Mouse (Mus musculus): ENCODE measurements at regions not wholly inside any gene's neighbourhood (a gene's known extent, or its start where the extent isn't known, plus 50 kb on each side); places are given as distances from the start of the nearest gene placed in this dataset.

- H3K36me3 ChIP-seq (ENCODE audit: control insufficient read depth, insufficient read depth), result no peaks in the 10 kb centered on the region
- no peaks in the 10 kb centered on the region for H3K79me3 ChIP-seq (ENCODE audit: low read depth)
- no peak overlapping the region for H3K4me3 ChIP-seq (ENCODE audit: insufficient read depth, poor library complexity, severe bottlenecking)
- no peaks in the 10 kb centered on the region for H3K79me2 ChIP-seq (ENCODE audit: control insufficient read depth, insufficient read depth)
- H3ac ChIP-seq (ENCODE audit: control insufficient read depth, insufficient read length, low read depth), result no peak overlapping the region
- H3K27me3 ChIP-seq (ENCODE audit: control insufficient read depth, insufficient read depth, insufficient read length), result no peaks in the 10 kb centered on the region
- TF ChIP-seq MYOD1 (IDR thresholded peaks at IDR 0.05; ENCODE audit: control insufficient read depth, insufficient read length, low read depth) (no peak), CTCF (IDR thresholded peaks at IDR 0.05; ENCODE audit: control insufficient read depth, insufficient read depth, insufficient read length) (no peak), MYOG (IDR thresholded peaks at IDR 0.05; ENCODE audit: control insufficient read depth, extremely low read depth, insufficient read length) (no peak), USF1 (IDR thresholded peaks at IDR 0.05; ENCODE audit: low read depth) (no peak), MAX (IDR thresholded peaks at IDR 0.05) (no peak), CEBPB (IDR thresholded peaks at IDR 0.05; ENCODE audit: low read depth) (no peak), FOSL1 (IDR thresholded peaks at IDR 0.05; ENCODE audit: insufficient read depth, low read length, poor library complexity, severe bottlenecking) (no peak)
Measured at GRCm38 (mm10) chr6:94413987-94414360, 86.2 kb upstream of the Slc25a26 start.

- TF ChIP-seq CEBPB (IDR thresholded peaks at IDR 0.05; ENCODE audit: low read depth), result no peak
- no peak for TF ChIP-seq MAX (IDR thresholded peaks at IDR 0.05)
- TF ChIP-seq USF1 (IDR thresholded peaks at IDR 0.05; ENCODE audit: low read depth), result no peak
- no peaks in the 10 kb centered on the region for H3K27me3 ChIP-seq (ENCODE audit: control insufficient read depth, insufficient read depth, insufficient read length)
- no peaks in the 10 kb centered on the region for H3K79me3 ChIP-seq (ENCODE audit: low read depth)
- no peak overlapping the region for H3K4me3 ChIP-seq (ENCODE audit: insufficient read depth, poor library complexity, severe bottlenecking)
- H3ac ChIP-seq (ENCODE audit: control insufficient read depth, insufficient read length, low read depth), result no peak overlapping the region
- no peaks in the 10 kb centered on the region for H3K36me3 ChIP-seq (ENCODE audit: control insufficient read depth, insufficient read depth)
- no peaks in the 10 kb centered on the region for H3K79me2 ChIP-seq (ENCODE audit: control insufficient read depth, insufficient read depth)
Measured at GRCm38 (mm10) chr6:94413297-94413986, 86.7 kb upstream of the Slc25a26 start.

- Histone ChIP-seq H3K79me2 (ENCODE audit: control insufficient read depth, insufficient read depth) (no peaks in the 10 kb centered on the region), H3K27me3 (ENCODE audit: control insufficient read depth, insufficient read depth, insufficient read length) (no peaks in the 10 kb centered on the region), H3ac (ENCODE audit: control insufficient read depth, insufficient read length, low read depth) (no peak overlapping the region), H3K4me3 (ENCODE audit: insufficient read depth, poor library complexity, severe bottlenecking) (no peak overlapping the region), H3K36me3 (ENCODE audit: control insufficient read depth, insufficient read depth) (no peaks in the 10 kb centered on the region), H3K79me3 (ENCODE audit: low read depth) (no peaks in the 10 kb centered on the region)
- TF ChIP-seq CEBPB (IDR thresholded peaks at IDR 0.05; ENCODE audit: low read depth) (no peak), FOSL1 (IDR thresholded peaks at IDR 0.05; ENCODE audit: insufficient read depth, low read length, poor library complexity, severe bottlenecking) (no peak), MYOG (IDR thresholded peaks at IDR 0.05; ENCODE audit: control insufficient read depth, extremely low read depth, insufficient read length) (no peak), USF1 (IDR thresholded peaks at IDR 0.05; ENCODE audit: low read depth) (no peak), MYOD1 (IDR thresholded peaks at IDR 0.05; ENCODE audit: control insufficient read depth, insufficient read length, low read depth) (no peak), MAX (IDR thresholded peaks at IDR 0.05) (no peak), CTCF (IDR thresholded peaks at IDR 0.05; ENCODE audit: control insufficient read depth, insufficient read depth, insufficient read length) (no peak)
Measured at GRCm38 (mm10) chr6:94412341-94412740, 87.8 kb upstream of the Slc25a26 start.

GRCm38 (mm10) chr6:94410480-94410879 is 89.7 kb upstream of the Slc25a26 start:
- Histone ChIP-seq H3K79me3 (ENCODE audit: low read depth) (no peaks in the 10 kb centered on the region), H3K36me3 (ENCODE audit: control insufficient read depth, insufficient read depth) (no peaks in the 10 kb centered on the region), H3ac (ENCODE audit: control insufficient read depth, insufficient read length, low read depth) (no peak overlapping the region), H3K4me3 (ENCODE audit: insufficient read depth, poor library complexity, severe bottlenecking) (no peak overlapping the region), H3K27me3 (ENCODE audit: control insufficient read depth, insufficient read depth, insufficient read length) (no peaks in the 10 kb centered on the region), H3K79me2 (ENCODE audit: control insufficient read depth, insufficient read depth) (no peaks in the 10 kb centered on the region)
- TF ChIP-seq MYOG (IDR thresholded peaks at IDR 0.05; ENCODE audit: control insufficient read depth, extremely low read depth, insufficient read length) (no peak), CTCF (IDR thresholded peaks at IDR 0.05; ENCODE audit: control insufficient read depth, insufficient read depth, insufficient read length) (no peak), USF1 (IDR thresholded peaks at IDR 0.05; ENCODE audit: low read depth) (no peak), MAX (IDR thresholded peaks at IDR 0.05) (no peak), CEBPB (IDR thresholded peaks at IDR 0.05; ENCODE audit: low read depth) (no peak), MYOD1 (IDR thresholded peaks at IDR 0.05; ENCODE audit: control insufficient read depth, insufficient read length, low read depth) (no peak), FOSL1 (IDR thresholded peaks at IDR 0.05; ENCODE audit: insufficient read depth, low read length, poor library complexity, severe bottlenecking) (no peak)

- H3K27me3 ChIP-seq (ENCODE audit: control insufficient read depth, insufficient read depth, insufficient read length), result no peaks in the 10 kb centered on the region
- no peaks in the 10 kb centered on the region for H3K79me2 ChIP-seq (ENCODE audit: control insufficient read depth, insufficient read depth)
- no peak overlapping the region for H3ac ChIP-seq (ENCODE audit: control insufficient read depth, insufficient read length, low read depth)
- no peak overlapping the region for H3K4me3 ChIP-seq (ENCODE audit: insufficient read depth, poor library complexity, severe bottlenecking)
- H3K36me3 ChIP-seq (ENCODE audit: control insufficient read depth, insufficient read depth), result no peaks in the 10 kb centered on the region
- no peaks in the 10 kb centered on the region for H3K79me3 ChIP-seq (ENCODE audit: low read depth)
- TF ChIP-seq USF1 (IDR thresholded peaks at IDR 0.05; ENCODE audit: low read depth), result no peak
- no peak for TF ChIP-seq FOSL1 (IDR thresholded peaks at IDR 0.05; ENCODE audit: insufficient read depth, low read length, poor library complexity, severe bottlenecking)
- TF ChIP-seq CEBPB (IDR thresholded peaks at IDR 0.05; ENCODE audit: low read depth), result no peak
- no peak for TF ChIP-seq MYOG (IDR thresholded peaks at IDR 0.05; ENCODE audit: control insufficient read depth, extremely low read depth, insufficient read length)
- TF ChIP-seq MAX (IDR thresholded peaks at IDR 0.05), result no peak
- no peak for TF ChIP-seq MYOD1 (IDR thresholded peaks at IDR 0.05; ENCODE audit: control insufficient read depth, insufficient read length, low read depth)
Measured at GRCm38 (mm10) chr6:94408996-94409395, 91.1 kb upstream of the Slc25a26 start.

GRCm38 (mm10) chr6:94407751-94408150 is 92.4 kb upstream of the Slc25a26 start:
- no peaks in the 10 kb centered on the region for H3K79me2 ChIP-seq (ENCODE audit: control insufficient read depth, insufficient read depth)
- no peaks in the 10 kb centered on the region for H3K27me3 ChIP-seq (ENCODE audit: control insufficient read depth, insufficient read depth, insufficient read length)
- H3K36me3 ChIP-seq (ENCODE audit: control insufficient read depth, insufficient read depth), result no peaks in the 10 kb centered on the region
- TF ChIP-seq CTCF (IDR thresholded peaks at IDR 0.05; ENCODE audit: control insufficient read depth, insufficient read depth, insufficient read length) (no peak), FOSL1 (IDR thresholded peaks at IDR 0.05; ENCODE audit: insufficient read depth, low read length, poor library complexity, severe bottlenecking) (no peak)
- H3K79me3 ChIP-seq (ENCODE audit: low read depth), result no peaks in the 10 kb centered on the region
- H3K4me3 ChIP-seq (ENCODE audit: insufficient read depth, poor library complexity, severe bottlenecking), result no peak overlapping the region
- H3ac ChIP-seq (ENCODE audit: control insufficient read depth, insufficient read length, low read depth), result no peak overlapping the region

Data from C2C12 (cell line).